Mouse (Mus musculus) C2C12 (cell line): ENCODE data around the gene Galns.

Experiments used
- CEBPB ChIP-seq: IDR thresholded peaks from one replicate; pipeline ENCODE4 v1.6.1; 2011; ENCODE audit warnings: low read depth, mild to moderate bottlenecking, control low read depth, moderate library complexity
- CTCF ChIP-seq: IDR thresholded peaks from one replicate; pipeline ENCODE4 v1.5.1; 2011; ENCODE audit not compliant: control insufficient read depth, insufficient read depth, insufficient read length
- MAX ChIP-seq: IDR thresholded peaks from one replicate; pipeline ENCODE4 v1.6.1; 2011; ENCODE audit warnings: mild to moderate bottlenecking, control low read depth
- MYOG ChIP-seq: IDR thresholded peaks from one replicate; pipeline ENCODE4 v1.6.1; 2011; ENCODE audit not compliant: control insufficient read depth, insufficient read length; ENCODE audit errors: extremely low read depth
- USF1 ChIP-seq: IDR thresholded peaks from one replicate; pipeline ENCODE4 v1.6.1; 2011; ENCODE audit warnings: low read depth, mild to moderate bottlenecking, control low read depth, moderate library complexity

GRCm38 (mm10) chr8:122624653-122625052, 13.4 kb upstream of the Galns start:
- TF ChIP-seq CTCF (no peak), USF1 (no peak), MAX (no peak), CEBPB (no peak), MYOG (no peak)
